Mouse (Mus musculus) macrophage (primary cell): Measurements from ENCODE around the gene Srgap3. TPM values are rescaled to one million over a fixed set of nuclear protein-coding genes. Genes with fewer than 3 reads are reported as not detected.

Experiments used
- polyA plus RNA-seq: library from polyadenylated mRNA; stranded (reverse); fragments of 250-400 nt; gene quantifications from 3 replicates; pipeline ENCODE4 v1.2.4, GENCODE M21; 2018; ENCODE audit warnings: inconsistent platforms

Srgap3 gene
- polyA plus RNA-seq, 1 experiment from 2014 or later = 0.42 TPM

Other genes with a start within 250 kb of the Srgap3 start
- 41.1 to 75.6 TPM (median 49.0 TPM) in 3 replicates for gene Thumpd3, start 99.0 kb upstream of the Srgap3 start, polyA plus RNA-seq
- 27.9 to 33.4 TPM (median 30.4 TPM) in 3 replicates for gene Setd5, start 130.1 kb upstream of the Srgap3 start, polyA plus RNA-seq
- not detected in 3 replicates for gene Lhfpl4, start 248.1 kb upstream of the Srgap3 start, polyA plus RNA-seq